Mouse (Mus musculus): ENCODE measurements around the gene Plcb4. TPM values are rescaled to one million over a fixed set of nuclear protein-coding genes. Genes with fewer than 3 reads are reported as not detected.

The Plcb4 gene
- polyA plus RNA-seq, 1 experiment, result 6.1 TPM

DNA sequence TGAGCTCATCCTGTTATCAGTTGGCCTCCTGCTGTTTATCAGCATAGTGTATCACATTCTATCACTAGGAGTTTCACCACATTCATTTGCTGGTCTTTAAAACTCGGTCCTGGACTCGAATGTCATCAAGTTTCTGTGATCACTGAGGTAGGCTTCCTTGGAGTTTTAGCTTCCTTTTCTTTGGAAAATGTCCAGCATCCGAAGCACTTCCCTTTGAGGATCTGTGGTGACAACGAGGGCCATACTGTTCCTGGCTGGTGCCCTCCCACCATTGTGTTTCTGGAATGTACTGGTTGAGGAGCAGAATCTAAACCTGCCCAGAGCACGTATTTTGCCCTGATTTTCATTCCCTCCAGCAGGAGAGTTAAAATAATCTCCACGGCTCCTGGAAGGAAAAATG lies 260.8 kb downstream of the Plcb4 start:
- Histone ChIP-seq H3K4me1 (ENCODE audit: control insufficient read depth, insufficient read depth, low read length) (no peaks in the 10 kb centered on the region), H3K36me3 (ENCODE audit: control insufficient read depth, insufficient read depth, low read length) (no peaks in the 10 kb centered on the region), H3K4me3 (ENCODE audit: insufficient read depth, low read depth, low read length) (no peak overlapping the region), H3K27me3 (replicated peaks; ENCODE audit: control insufficient read depth, insufficient read depth, low read length) (no peaks in the 10 kb centered on the region), H3K27ac (ENCODE audit: insufficient read depth, low read depth, low read length) (no peak overlapping the region)
- no peak for TF ChIP-seq CTCF (conservative IDR thresholded peaks at IDR 0.05; ENCODE audit: insufficient read depth, insufficient read length, low read depth, low read length)
- peak; percentile 18 for DNase-seq
- WGBS, result 56% methylated on average over 6 of the region's 6 CpGs

DNA sequence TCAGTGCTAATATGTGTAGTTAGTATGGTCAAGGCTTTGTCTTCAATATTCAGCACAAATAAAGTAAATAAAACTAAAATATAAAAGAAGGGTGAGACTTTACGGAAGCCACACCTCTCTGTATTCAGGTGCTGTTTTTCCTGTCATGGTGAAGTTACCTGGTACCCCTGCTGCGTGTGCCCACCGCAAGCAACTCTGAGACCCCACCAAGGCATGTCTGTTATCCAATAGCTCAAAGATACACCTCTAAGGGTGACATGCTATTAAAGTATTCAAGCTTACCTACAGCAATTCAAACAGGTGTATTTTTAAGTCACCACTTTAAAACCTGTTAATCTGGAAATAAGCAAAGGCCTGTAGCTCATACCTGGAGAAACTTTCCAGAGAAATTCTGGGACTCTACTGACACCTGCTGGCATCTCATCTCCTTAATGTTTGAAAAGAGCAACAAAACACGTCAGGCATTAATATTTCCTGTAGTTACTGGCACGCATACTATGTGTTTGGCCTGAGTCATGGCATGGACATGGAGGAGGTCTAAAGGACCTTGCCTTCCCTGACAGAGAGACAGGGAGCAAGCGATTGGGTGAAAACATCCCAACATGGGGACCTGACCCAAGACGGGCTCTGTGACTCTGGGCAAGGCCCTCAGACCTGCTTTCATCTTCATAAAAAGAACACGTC lies 268.0 kb downstream of the Plcb4 start:
- Histone ChIP-seq H3K27me3 (replicated peaks; ENCODE audit: control insufficient read depth, insufficient read depth, low read length) (no peaks in the 10 kb centered on the region), H3K4me3 (ENCODE audit: insufficient read depth, low read depth, low read length) (no peak overlapping the region), H3K4me1 (ENCODE audit: control insufficient read depth, insufficient read depth, low read length) (no peaks in the 10 kb centered on the region), H3K36me3 (ENCODE audit: control insufficient read depth, insufficient read depth, low read length) (no peaks in the 10 kb centered on the region), H3K27ac (ENCODE audit: insufficient read depth, low read depth, low read length) (no peak overlapping the region)
- TF ChIP-seq POLR2A (IDR thresholded peaks at IDR 0.05; ENCODE audit: low read depth, low read length) (no peak), CTCF (conservative IDR thresholded peaks at IDR 0.05; ENCODE audit: insufficient read depth, insufficient read length, low read depth, low read length) (0 out of 2 replicates have a peak, but pooled peaks have one; percentile 22)
- 64% methylated on average over 8 of the region's 8 CpGs for WGBS
- peak; percentile 82 for DNase-seq

DNA sequence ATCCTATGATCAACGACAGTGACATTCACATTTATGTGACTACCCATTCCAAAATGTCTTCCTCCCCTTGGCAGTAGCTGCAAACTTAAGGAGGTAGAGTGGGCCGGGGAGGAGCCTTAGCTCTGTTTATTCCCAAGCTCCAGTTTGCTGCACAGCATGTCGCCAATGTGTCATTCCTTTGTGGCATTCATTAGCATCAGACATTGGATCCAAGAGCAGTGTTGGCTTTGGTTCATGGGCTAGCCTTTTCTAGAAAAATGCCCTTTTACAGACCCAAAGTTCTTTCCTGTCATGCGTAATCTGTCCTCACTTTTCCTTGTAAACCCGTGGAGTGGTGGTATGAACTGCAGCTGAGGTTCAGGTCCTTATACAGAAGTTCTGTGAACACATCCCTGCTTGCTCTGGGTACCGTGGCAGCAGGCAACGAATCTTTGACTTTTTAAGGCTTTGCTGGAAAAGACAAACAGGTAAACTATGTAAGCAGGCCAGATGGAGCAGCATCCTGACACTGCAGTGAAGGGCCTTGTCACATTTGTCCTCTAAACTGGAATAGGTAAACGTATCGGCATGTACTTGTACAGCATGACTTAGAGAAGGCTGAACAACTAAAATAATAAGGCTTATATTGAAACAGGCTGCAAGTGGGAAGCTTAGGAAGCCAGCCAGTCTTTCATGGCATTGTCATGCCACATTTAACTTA lies 270.4 kb downstream of the Plcb4 start:
- H3K4me3 ChIP-seq (ENCODE audit: insufficient read depth, low read depth, low read length), result no peak overlapping the region
- no peaks in the 10 kb centered on the region for H3K4me1 ChIP-seq (ENCODE audit: control insufficient read depth, insufficient read depth, low read length)

DNA sequence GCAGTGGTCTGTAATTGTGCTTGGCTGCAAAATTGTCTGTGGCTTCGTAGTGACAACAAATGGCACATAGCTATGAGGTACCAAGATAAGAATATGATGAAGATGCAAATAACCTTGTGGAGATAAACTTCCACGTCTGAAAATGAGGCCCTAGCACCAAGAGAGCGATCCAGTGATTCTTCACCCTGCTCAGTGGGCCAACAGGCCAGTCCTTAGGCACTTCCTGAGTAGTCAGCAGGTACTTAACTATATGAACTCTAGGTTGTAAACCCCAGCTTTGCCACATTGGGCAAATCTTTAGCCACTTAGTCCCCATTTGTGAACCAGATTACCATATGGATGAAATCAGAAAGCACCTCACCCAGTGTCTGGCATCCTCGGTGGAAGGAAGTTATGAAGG lies 271.9 kb downstream of the Plcb4 start:
- Histone ChIP-seq H3K36me3 (ENCODE audit: control insufficient read depth, insufficient read depth, low read length) (no peaks in the 10 kb centered on the region), H3K4me1 (ENCODE audit: control insufficient read depth, insufficient read depth, low read length) (no peaks in the 10 kb centered on the region), H3K27ac (ENCODE audit: insufficient read depth, low read depth, low read length) (no peak overlapping the region), H3K27me3 (replicated peaks; ENCODE audit: control insufficient read depth, insufficient read depth, low read length) (no peaks in the 10 kb centered on the region), H3K4me3 (ENCODE audit: insufficient read depth, low read depth, low read length) (no peak overlapping the region)
- no peak for TF ChIP-seq CTCF (conservative IDR thresholded peaks at IDR 0.05; ENCODE audit: insufficient read depth, insufficient read length, low read depth, low read length)
- no peak for TF ChIP-seq POLR2A (IDR thresholded peaks at IDR 0.05; ENCODE audit: low read depth, low read length)
- 87% methylated on average over 4 of the region's 4 CpGs for WGBS
- no peak for DNase-seq

More for the DNA sequence above, 270.4 kb downstream of the Plcb4 start:
- 82% methylated on average over 9 of the region's 9 CpGs for whole genome bisulfite sequencing
- no peak overlapping the region for H3K27ac ChIP-seq (ENCODE audit: insufficient read depth, low read depth, low read length)
- H3K27me3 ChIP-seq (replicated peaks; ENCODE audit: control insufficient read depth, insufficient read depth, low read length), result no peaks in the 10 kb centered on the region
- DNase-seq, result no peak
- no peak for TF ChIP-seq CTCF (conservative IDR thresholded peaks at IDR 0.05; ENCODE audit: insufficient read depth, insufficient read length, low read depth, low read length)
- H3K36me3 ChIP-seq (ENCODE audit: control insufficient read depth, insufficient read depth, low read length), result no peaks in the 10 kb centered on the region

DNA sequence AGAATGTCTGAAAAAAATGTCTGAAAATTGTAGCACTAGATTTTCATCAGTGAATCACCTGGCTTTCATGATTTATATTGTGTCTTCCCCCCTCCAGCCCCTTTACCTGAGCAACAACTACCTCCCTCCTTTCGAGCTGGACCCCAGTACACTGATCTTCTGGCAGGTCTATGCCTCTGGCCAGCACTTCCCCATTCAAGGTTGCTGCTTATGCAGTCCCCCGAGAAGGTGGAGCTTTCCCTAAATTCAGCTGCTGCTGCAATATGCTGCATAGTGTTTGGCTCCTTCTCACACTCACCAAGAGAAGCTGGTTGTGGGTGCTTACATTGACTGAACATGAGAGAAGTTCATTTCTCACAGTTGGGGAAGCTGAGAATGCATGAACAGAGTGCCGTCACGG lies 273.8 kb downstream of the Plcb4 start:
- H3K36me3 ChIP-seq (ENCODE audit: control insufficient read depth, insufficient read depth, low read length), result no peaks in the 10 kb centered on the region

DNA sequence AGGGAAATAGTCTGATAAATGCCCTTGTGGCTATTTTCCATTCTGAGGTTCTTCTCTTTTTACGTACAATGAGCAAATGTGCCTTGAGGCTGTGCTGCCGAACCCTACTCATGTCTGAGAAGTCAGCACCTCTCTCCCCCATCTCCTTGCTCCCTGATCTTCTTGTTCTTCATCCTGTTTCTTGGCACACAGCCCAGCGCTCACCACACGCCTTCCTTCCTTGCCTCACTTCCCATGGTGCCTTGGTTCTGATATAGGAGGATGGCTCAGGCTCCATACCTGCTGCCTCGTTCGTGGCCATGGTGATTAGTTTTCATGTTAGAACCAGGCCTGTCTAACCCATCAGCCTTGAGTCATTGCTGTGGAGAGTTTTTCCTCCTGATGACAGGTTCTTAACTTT lies 277.6 kb downstream of the Plcb4 start:
- no peaks in the 10 kb centered on the region for H3K27me3 ChIP-seq (replicated peaks; ENCODE audit: control insufficient read depth, insufficient read depth, low read length)
- no peak overlapping the region for H3K4me3 ChIP-seq (ENCODE audit: insufficient read depth, low read depth, low read length)
- H3K4me1 ChIP-seq (ENCODE audit: control insufficient read depth, insufficient read depth, low read length), result no peaks in the 10 kb centered on the region
- no peak overlapping the region for H3K27ac ChIP-seq (ENCODE audit: insufficient read depth, low read depth, low read length)
- no peaks in the 10 kb centered on the region for H3K36me3 ChIP-seq (ENCODE audit: control insufficient read depth, insufficient read depth, low read length)
- 82% methylated on average over 6 of the region's 6 CpGs for WGBS
- no peak for TF ChIP-seq POLR2A (IDR thresholded peaks at IDR 0.05; ENCODE audit: low read depth, low read length)
- TF ChIP-seq CTCF (conservative IDR thresholded peaks at IDR 0.05; ENCODE audit: insufficient read depth, insufficient read length, low read depth, low read length), result no peak
- DNase-seq, result no peak

More for the DNA sequence above, 273.8 kb downstream of the Plcb4 start:
- TF ChIP-seq CTCF (conservative IDR thresholded peaks at IDR 0.05; ENCODE audit: insufficient read depth, insufficient read length, low read depth, low read length) (no peak), POLR2A (IDR thresholded peaks at IDR 0.05; ENCODE audit: low read depth, low read length) (no peak)
- 84% methylated on average over 4 of the region's 4 CpGs for WGBS
- Histone ChIP-seq H3K27ac (ENCODE audit: insufficient read depth, low read depth, low read length) (no peak overlapping the region), H3K4me1 (ENCODE audit: control insufficient read depth, insufficient read depth, low read length) (no peaks in the 10 kb centered on the region), H3K4me3 (ENCODE audit: insufficient read depth, low read depth, low read length) (no peak overlapping the region), H3K27me3 (replicated peaks; ENCODE audit: control insufficient read depth, insufficient read depth, low read length) (no peaks in the 10 kb centered on the region)
- DNase-seq, result no peak

DNA sequence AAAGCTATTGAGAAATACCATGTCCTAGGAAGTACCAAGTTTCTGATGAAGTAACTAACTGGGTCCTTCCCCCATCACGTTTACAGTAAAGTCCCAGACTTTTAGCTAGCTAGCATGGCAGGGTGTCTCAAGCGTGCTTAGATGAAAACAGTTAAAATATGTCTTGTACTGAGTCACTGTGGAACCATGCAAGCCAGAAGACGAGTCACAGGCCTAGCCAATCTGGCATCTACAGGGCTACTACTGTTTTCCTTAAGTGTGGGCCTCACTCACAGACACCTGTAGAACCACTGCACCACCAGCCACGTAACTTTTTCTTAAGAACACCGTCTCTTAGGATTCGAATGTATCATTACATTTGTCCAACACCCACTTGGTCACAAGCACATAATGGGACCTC lies 278.8 kb downstream of the Plcb4 start:
- TF ChIP-seq CTCF (conservative IDR thresholded peaks at IDR 0.05; ENCODE audit: insufficient read depth, insufficient read length, low read depth, low read length), result no peak
- TF ChIP-seq POLR2A (IDR thresholded peaks at IDR 0.05; ENCODE audit: low read depth, low read length), result no peak
- WGBS, result 89% methylated on average over 6 of the region's 6 CpGs

More for the DNA sequence above, 278.8 kb downstream of the Plcb4 start:
- Histone ChIP-seq H3K27me3 (replicated peaks; ENCODE audit: control insufficient read depth, insufficient read depth, low read length) (no peaks in the 10 kb centered on the region), H3K27ac (ENCODE audit: insufficient read depth, low read depth, low read length) (no peak overlapping the region), H3K4me1 (ENCODE audit: control insufficient read depth, insufficient read depth, low read length) (no peaks in the 10 kb centered on the region), H3K36me3 (ENCODE audit: control insufficient read depth, insufficient read depth, low read length) (no peaks in the 10 kb centered on the region), H3K4me3 (ENCODE audit: insufficient read depth, low read depth, low read length) (no peak overlapping the region)
- no peak for DNase-seq
